Mouse (Mus musculus) left cerebral cortex, adult 11 months (tissue): ENCODE results near the gene 4930432K21Rik.

ENCODE experiments used
- DNase-seq: peaks from one replicate; pipeline ENCODE4 v3.0.0; 2022; ENCODE audit warnings: low spot score

4930432K21Rik gene

DNA sequence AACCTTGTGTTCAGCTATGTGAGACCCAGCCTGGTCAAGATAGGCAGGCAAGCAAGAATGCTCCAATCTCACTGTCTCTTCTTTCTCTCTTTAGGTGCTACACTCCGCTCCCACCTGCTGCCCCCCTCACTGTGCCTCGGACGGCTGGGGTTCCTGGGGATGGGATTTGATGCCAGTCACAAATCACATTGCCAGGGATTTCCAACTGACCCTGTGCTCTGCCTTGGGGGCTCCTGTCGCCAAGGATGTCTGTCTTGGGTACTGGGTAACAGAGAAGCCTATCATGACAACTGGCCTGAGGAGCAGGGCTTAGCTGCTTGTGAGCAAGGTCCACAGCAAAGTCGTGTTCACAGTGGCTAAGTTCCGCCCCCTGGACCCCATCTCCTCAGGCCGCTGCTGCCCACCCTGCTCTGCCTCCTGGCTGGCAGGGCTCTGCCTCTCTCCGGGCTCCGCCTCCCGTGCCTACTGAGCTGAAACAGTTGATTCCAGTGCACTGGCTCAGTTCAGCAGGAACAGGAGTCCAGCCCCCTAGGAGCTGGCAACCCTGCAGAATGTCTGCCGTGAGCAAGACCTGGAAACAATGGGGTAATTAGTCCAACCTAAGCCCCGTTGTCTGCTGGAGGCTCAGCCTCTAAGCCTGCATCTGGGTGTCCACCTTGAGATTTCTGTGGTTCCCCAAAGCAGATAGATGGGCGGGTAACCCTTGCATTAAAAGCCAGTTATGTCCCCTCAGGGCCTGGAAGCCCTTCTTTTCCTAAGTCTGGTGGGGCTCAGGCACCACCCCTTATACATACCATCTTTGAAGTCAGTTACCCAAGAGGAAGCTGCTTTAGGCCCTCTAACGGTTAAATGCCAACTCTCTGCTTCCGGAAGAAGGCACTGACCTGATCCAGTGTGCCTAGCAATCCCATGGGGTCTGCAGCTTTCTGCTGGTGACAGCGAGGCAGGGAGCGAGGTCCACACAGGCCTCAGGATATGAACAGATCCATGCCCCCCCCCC lies 60.9 kb downstream of the 4930432K21Rik start:
- no peak for DNase-seq

DNA sequence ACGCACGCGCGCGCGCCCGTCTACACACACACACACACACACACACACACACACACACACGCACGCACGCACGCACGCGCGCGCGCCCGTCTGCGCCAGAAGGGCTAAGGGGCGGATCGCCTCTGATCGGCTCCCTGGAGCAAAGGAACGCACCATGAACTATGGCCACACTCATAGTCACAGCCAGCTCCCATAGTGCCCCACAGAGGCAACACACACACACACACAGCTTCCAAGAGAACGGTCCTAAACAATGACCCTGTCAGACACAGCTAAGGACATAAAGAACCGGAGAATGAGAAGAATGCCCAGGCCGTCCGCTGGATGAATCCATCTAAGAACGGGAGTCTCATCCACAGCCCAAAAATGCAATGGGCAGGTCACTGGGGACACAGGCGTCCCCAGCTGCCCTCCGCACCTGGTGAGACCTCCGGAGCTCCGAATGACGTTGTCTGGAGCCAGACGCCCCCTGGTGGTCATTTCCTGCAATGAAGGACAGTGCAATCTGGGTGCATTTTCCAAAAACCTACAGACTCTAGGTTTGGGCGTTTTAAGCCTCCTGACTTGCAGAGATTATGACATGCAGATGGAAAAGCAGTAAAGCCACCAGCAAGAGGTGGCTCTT lies 62.5 kb downstream of the 4930432K21Rik start:
- no peak for DNase-seq

- DNase-seq: no peak
Observed at GRCm38 (mm10) chr8:84211202-84211601, 63.4 kb downstream of the 4930432K21Rik start.

DNA sequence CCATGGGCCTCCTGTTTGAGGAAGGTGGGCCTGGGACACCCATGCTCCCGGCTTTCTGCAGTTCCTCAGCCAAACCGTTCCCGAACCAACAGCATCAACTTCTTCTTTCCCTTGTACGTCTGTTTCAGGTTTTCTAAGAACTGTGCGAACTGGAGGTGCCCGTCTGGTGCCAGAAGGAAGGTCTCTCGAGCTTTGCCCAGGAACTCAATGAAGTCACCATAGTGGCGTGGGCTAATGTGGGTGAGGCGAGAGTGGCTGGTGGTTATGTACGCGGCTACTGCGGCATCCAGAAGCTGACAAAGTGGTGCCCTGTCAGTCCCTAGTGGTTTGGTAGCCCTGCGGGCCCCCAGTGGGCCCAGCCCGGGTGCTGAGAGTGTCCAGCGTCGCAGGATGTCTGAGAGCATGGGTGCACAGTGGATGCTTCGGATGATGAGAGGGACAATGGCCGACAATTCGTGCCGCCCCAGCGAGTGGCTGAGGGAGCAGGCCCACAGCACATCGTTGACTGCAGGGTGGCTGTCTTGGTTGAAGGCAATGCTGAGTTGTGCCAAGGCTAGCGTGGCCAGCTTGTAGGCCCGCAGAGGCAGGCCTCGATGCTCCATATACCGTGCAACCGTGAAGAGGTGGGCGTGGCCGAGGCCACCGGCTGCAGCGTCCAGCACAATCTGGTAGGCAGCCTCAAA lies 64.2 kb downstream of the 4930432K21Rik start:
- no peak for DNase-seq

DNA sequence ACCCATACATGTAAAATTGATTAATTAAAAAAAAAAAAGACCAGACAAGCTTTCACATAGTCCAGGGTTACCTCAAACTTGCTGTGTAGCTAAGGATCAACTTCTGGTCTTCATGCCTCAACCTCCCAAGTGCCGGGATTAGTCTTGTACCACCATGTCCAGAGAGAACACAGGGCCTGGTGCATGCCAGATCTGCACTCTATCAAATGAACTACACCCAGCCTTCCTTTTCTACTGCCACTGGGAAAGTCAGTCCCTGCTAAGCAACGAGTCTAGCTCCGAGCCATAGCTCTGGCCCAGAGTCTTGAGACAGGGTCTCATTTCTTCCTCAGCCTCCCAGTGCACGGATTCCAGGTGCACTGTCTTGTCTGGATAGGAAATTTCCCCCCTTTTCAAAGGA lies 65.5 kb downstream of the 4930432K21Rik start:
- no peak for DNase-seq

- DNase-seq: no peak
Observed at GRCm38 (mm10) chr8:84217206-84217605, 69.4 kb downstream of the 4930432K21Rik start.

GRCm38 (mm10) chr8:84218143-84218542 lies 70.3 kb downstream of the 4930432K21Rik start:
- DNase-seq: no peak

- no peak for DNase-seq
Observed at GRCm38 (mm10) chr8:84220105-84220504, 72.3 kb downstream of the 4930432K21Rik start.
